Mouse (Mus musculus): ENCODE results near the gene Cck.
"Not testable (repeated sequence)": the region's sequence is repeated elsewhere in the genome, so short reads cannot be mapped to it uniquely, and the experiment has no call there.

The Cck gene

GRCm38 (mm10) chr9:121458466-121458865, 37.0 kb downstream of the Cck start:
- DNase-seq: peak; percentile 46

- no peak for DNase-seq
Measured at GRCm38 (mm10) chr9:121456739-121457515, 38.6 kb downstream of the Cck start.

- peak; percentile 23 for DNase-seq
Measured at GRCm38 (mm10) chr9:121454891-121455290, 40.6 kb downstream of the Cck start.

DNA sequence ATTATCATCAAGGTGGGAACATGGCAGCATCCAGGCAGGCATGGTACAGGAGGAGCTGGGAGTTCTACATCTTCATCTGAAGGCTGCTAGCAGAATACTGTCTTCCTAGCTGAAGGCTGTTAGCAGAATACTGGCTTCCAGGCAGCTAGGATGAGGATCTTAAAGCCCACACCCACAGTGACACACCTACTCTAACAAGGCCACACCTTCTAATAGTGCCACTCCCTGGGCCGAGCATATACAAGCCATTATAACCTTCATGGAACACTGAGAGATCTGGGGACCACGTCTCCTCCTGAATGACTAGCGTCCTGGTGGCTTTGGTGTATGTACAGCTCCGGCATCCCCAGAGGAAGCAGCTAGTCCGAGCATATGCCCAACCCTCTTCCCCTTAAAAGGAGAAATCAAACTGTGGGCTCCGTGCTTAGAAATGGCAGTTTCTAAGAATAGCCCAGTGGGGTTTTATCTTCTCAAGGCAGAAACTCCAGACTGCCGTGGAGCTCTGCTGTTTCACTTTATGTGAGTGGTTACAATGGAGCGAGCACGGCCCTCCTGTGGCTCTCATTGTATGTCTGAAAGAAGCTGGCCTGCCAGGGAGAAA, 43.1 kb downstream of the Cck start:
- not testable (repeated sequence) for DNase-seq

GRCm38 (mm10) chr9:121446431-121446831, 49.1 kb downstream of the Cck start:
- no peak for DNase-seq

- DNase-seq: peak; percentile 42
Measured at GRCm38 (mm10) chr9:121445364-121445763, 50.1 kb downstream of the Cck start.

DNA sequence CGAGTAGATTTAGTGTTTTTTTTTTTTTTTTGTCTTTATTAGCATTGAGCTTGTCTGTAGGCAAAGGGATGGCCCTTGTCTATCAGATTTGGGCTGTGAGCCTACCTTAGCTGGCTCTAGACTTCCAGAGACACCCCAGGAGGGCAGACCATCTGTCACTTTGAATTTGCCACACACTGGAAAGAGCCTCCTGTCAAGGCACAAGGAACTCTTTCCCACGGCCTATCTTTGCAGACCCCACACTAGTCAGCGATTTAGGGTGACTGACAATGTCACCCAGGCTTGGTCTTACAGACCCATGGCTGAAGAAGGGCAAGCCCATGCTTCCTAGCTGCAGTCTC, 51.2 kb downstream of the Cck start:
- no peak for DNase-seq

GRCm38 (mm10) chr9:121443696-121444366, 51.7 kb downstream of the Cck start:
- DNase-seq: no peak

GRCm38 (mm10) chr9:121442145-121442544, 53.3 kb downstream of the Cck start:
- DNase-seq: no peak

All from thymus, postnatal 14 days (tissue).